In genomic region chr16:18653290-18654160, GRCm38 (mm10) we compare ENCODE assay signal across 22 mouse cellular contexts. TPM values are rescaled to one million over a fixed set of nuclear protein-coding genes. Genes with fewer than 3 reads are reported as not detected.
DNase-seq lines count a peak whose midpoint lies in the region; ATAC-seq and TF ChIP-seq lines count a peak whose summit lies in the region.
"Had no signal": no experiment of that assay in that cellular context is flagged by ENCODE, and none has a peak within 500 bp of the region (broad histone marks: within the 10 kb centered on the region; RNA-seq: fewer than 3 reads in every experiment).

No protein-coding gene starts in this region.

- WGBS in liver, embryonic 14.5 days (ENCODE audit: insufficient replicate concordance) = 49% methylated on average over 6 of the region's 6 CpGs
- 83% methylated on average over 6 of the region's 6 CpGs for WGBS in liver, embryonic 11.5 days
- 75% methylated on average over 6 of the region's 6 CpGs for WGBS in bone marrow, adult 2 months
- 89% methylated on average over 6 of the region's 6 CpGs for WGBS in stomach, postnatal 0 days

- H3K4me2 ChIP-seq in liver, embryonic 14.5 days (ENCODE audit: low read depth) = no peak overlapping the region
- H3K4me2 ChIP-seq in liver, embryonic 11.5 days = no peak overlapping the region
- H3K4me2 ChIP-seq in stomach, postnatal 0 days (replicated peaks; ENCODE audit: low read depth) = no peak overlapping the region
- H3K4me2 ChIP-seq: embryonic facial prominence, embryonic 15.5 days; kidney, embryonic 15.5 days; neural tube, embryonic 13.5 days had no signal

- no peaks in the 10 kb centered on the region for H3K4me1 ChIP-seq in liver, embryonic 14.5 days (replicated peaks; ENCODE audit: control insufficient read depth in 2 of 2, insufficient read depth in 2 of 2, low read length in 1 of 2)
- no peaks in the 10 kb centered on the region for H3K4me1 ChIP-seq in liver, embryonic 11.5 days (replicated peaks; ENCODE audit: control insufficient read depth, insufficient read depth, low read length)
- no peaks in the 10 kb centered on the region for H3K4me1 ChIP-seq in ES-Bruce4 (ENCODE audit: control insufficient read depth, insufficient read depth, low read length)
- peaks cover 5% of the 10 kb centered on the region; the same call in 1 of the 2 replicates for H3K4me1 ChIP-seq in bone marrow, adult 2 months (ENCODE audit: control insufficient read depth, insufficient read depth, low read length)
- H3K4me1 ChIP-seq in stomach, postnatal 0 days (replicated peaks; ENCODE audit: control insufficient read depth, insufficient read depth) = no peaks in the 10 kb centered on the region
- H3K4me1 ChIP-seq: embryonic facial prominence, embryonic 15.5 days; neural tube, embryonic 13.5 days had no signal

- DNase-seq in liver, embryonic 14.5 days (ENCODE audit: low read depth in 3 of 3, low spot score in 3 of 3) = no peak
- no peak for DNase-seq in liver, embryonic 11.5 days (ENCODE audit: low spot score)
- DNase-seq in stomach, postnatal 0 days (ENCODE audit: low spot score) = no peak
- no peak for DNase-seq in embryo, embryonic 10 days (ENCODE audit: low spot score)
- no peak for DNase-seq in urinary bladder, adult 2 months (ENCODE audit: low spot score)
- DNase-seq: adrenal gland, postnatal 10 days; cerebellum, adult 11 months; cerebellum, postnatal 25 days; gastrocnemius, postnatal 10 days; lung, adult 18-20 months; lung, postnatal 14 days; midbrain, embryonic 14.5 days; spleen, adult 18-20 months; thymus, adult 18-20 months had no signal

- TF ChIP-seq CTCF in liver, embryonic 14.5 days (IDR thresholded peaks at IDR 0.05; ENCODE audit: low read depth) = 0 out of 2 replicates have a peak, but pooled peaks have one; percentile 13
- peak; percentile 26 for TF ChIP-seq CTCF in ES-Bruce4 (IDR thresholded peaks at IDR 0.05; ENCODE audit: low read depth, low read length)
- 0 out of 2 replicates have a peak, but pooled peaks have one; percentile 9 for TF ChIP-seq CTCF in bone marrow, adult 2 months (IDR thresholded peaks at IDR 0.05; ENCODE audit: control insufficient read depth, insufficient read depth, low read length)
- peak; percentile 33; the same call in 1 of the 2 replicates for TF ChIP-seq CTCF in stomach, postnatal 0 days (IDR thresholded peaks at IDR 0.05; ENCODE audit: low read depth)

- no peaks in the 10 kb centered on the region for H3K36me3 ChIP-seq in liver, embryonic 14.5 days (replicated peaks; ENCODE audit: control insufficient read depth, insufficient read depth, low read depth)
- H3K36me3 ChIP-seq in liver, embryonic 11.5 days (ENCODE audit: control insufficient read depth, insufficient read depth, low read length) = no peaks in the 10 kb centered on the region
- no peaks in the 10 kb centered on the region for H3K36me3 ChIP-seq in ES-Bruce4 (ENCODE audit: control insufficient read depth, insufficient read depth, low read length, poor library complexity, severe bottlenecking)
- no peaks in the 10 kb centered on the region for H3K36me3 ChIP-seq in stomach, postnatal 0 days (ENCODE audit: control insufficient read depth, insufficient read depth, low read length)
- H3K36me3 ChIP-seq: embryonic facial prominence, embryonic 15.5 days; kidney, embryonic 15.5 days; neural tube, embryonic 13.5 days had no signal

- H3K9ac ChIP-seq in liver, embryonic 14.5 days (replicated peaks) = no peak overlapping the region
- H3K9ac ChIP-seq in liver, embryonic 11.5 days (ENCODE audit: low read depth, low read length) = no peak overlapping the region
- H3K9ac ChIP-seq in ES-Bruce4 (ENCODE audit: low read depth, poor library complexity, severe bottlenecking) = no peak overlapping the region
- H3K9ac ChIP-seq in stomach, postnatal 0 days (ENCODE audit: low read length) = no peak overlapping the region
- H3K9ac ChIP-seq: embryonic facial prominence, embryonic 15.5 days; kidney, embryonic 15.5 days; neural tube, embryonic 13.5 days had no signal

- no peaks in the 10 kb centered on the region for H3K9me3 ChIP-seq in liver, embryonic 14.5 days (ENCODE audit: control insufficient read depth, low read length)
- H3K9me3 ChIP-seq in liver, embryonic 11.5 days (ENCODE audit: control insufficient read depth, low read length) = no peaks in the 10 kb centered on the region
- no peaks in the 10 kb centered on the region for H3K9me3 ChIP-seq in ES-Bruce4 (replicated peaks; ENCODE audit: control insufficient read depth, insufficient read depth, low read length, poor library complexity, severe bottlenecking)
- H3K9me3 ChIP-seq in stomach, postnatal 0 days (ENCODE audit: control insufficient read depth, low read length) = no peaks in the 10 kb centered on the region
- H3K9me3 ChIP-seq: embryonic facial prominence, embryonic 15.5 days; kidney, embryonic 15.5 days; neural tube, embryonic 13.5 days had no signal

- no peak for ATAC-seq in liver, embryonic 14.5 days (ENCODE audit: insufficient read depth)
- ATAC-seq in liver, embryonic 11.5 days (replicated peaks; ENCODE audit: low FRiP score) = no peak
- ATAC-seq in stomach, postnatal 0 days (ENCODE audit: low FRiP score, low TSS enrichment) = no peak
- ATAC-seq: activated CD4-positive, CD25-positive, alpha-beta regulatory T cell, adult 4 months; CD4-positive, CD25-positive, alpha-beta regulatory T cell, adult 4 months had no signal

- H3K27me3 ChIP-seq in liver, embryonic 14.5 days (ENCODE audit: control insufficient read depth, insufficient read depth, low read length) = no peaks in the 10 kb centered on the region
- H3K27me3 ChIP-seq in liver, embryonic 11.5 days (replicated peaks; ENCODE audit: control insufficient read depth, insufficient read depth, low read length) = no peaks in the 10 kb centered on the region
- no peaks in the 10 kb centered on the region for H3K27me3 ChIP-seq in ES-Bruce4 (ENCODE audit: control insufficient read depth, insufficient read depth, low read length, poor library complexity, severe bottlenecking)
- H3K27me3 ChIP-seq in stomach, postnatal 0 days (ENCODE audit: control insufficient read depth, insufficient read depth, low read length) = no peaks in the 10 kb centered on the region
- H3K27me3 ChIP-seq: embryonic facial prominence, embryonic 15.5 days; kidney, embryonic 15.5 days; neural tube, embryonic 13.5 days had no signal

- H3K4me3 ChIP-seq in liver, embryonic 14.5 days (ENCODE audit: insufficient read depth in 1 of 2, low read depth in 2 of 2, low read length in 2 of 2) = no peak overlapping the region
- H3K4me3 ChIP-seq in liver, embryonic 11.5 days (ENCODE audit: low read depth, low read length) = no peak overlapping the region
- no peak overlapping the region for H3K4me3 ChIP-seq in ES-Bruce4 (ENCODE audit: low read depth, low read length)
- no peak overlapping the region for H3K4me3 ChIP-seq in bone marrow, adult 2 months (replicated peaks; ENCODE audit: control insufficient read depth, low read depth, low read length)
- H3K4me3 ChIP-seq in stomach, postnatal 0 days (ENCODE audit: low read depth, low read length) = no peak overlapping the region
- H3K4me3 ChIP-seq: embryonic facial prominence, embryonic 15.5 days; kidney, embryonic 15.5 days; megakaryocyte, embryonic 14.5 days; neural tube, embryonic 13.5 days had no signal

- TF ChIP-seq EP300 in liver, embryonic 14.5 days (IDR thresholded peaks at IDR 0.05; ENCODE audit: low read depth) = no peak
- TF ChIP-seq EP300 in ES-Bruce4 (IDR thresholded peaks at IDR 0.05; ENCODE audit: insufficient read depth, low read depth, low read length) = no peak
- no peak for TF ChIP-seq EP300 in stomach, postnatal 0 days (optimal IDR thresholded peaks at IDR 0.05)

- no peak overlapping the region for H3K27ac ChIP-seq in liver, embryonic 14.5 days
- H3K27ac ChIP-seq in liver, embryonic 11.5 days (ENCODE audit: low read depth, low read length) = no peak overlapping the region
- no peak overlapping the region for H3K27ac ChIP-seq in ES-Bruce4 (ENCODE audit: insufficient read depth, low read length)
- H3K27ac ChIP-seq in bone marrow, adult 2 months (ENCODE audit: control insufficient read depth, insufficient read depth, low read depth, low read length, poor library complexity) = no peak overlapping the region
- H3K27ac ChIP-seq in stomach, postnatal 0 days (replicated peaks) = no peak overlapping the region
- H3K27ac ChIP-seq: embryonic facial prominence, embryonic 15.5 days; kidney, embryonic 15.5 days; neural tube, embryonic 13.5 days had no signal

- TF ChIP-seq POLR2A in ES-Bruce4 (IDR thresholded peaks at IDR 0.05; ENCODE audit: insufficient read depth, low read length) = no peak
- no peak for TF ChIP-seq POLR2A in bone marrow, adult 2 months (IDR thresholded peaks at IDR 0.05; ENCODE audit: borderline replicate concordance, control insufficient read depth, low read depth, low read length)

RNA-seq across cellular contexts. Expression of gene Sept5, which starts 23.8 kb away (rescaled TPM):
- polyA plus RNA-seq in liver, embryonic 14.5 days (2012; rRNA removed) = 2.0 and 2.2 TPM in 2 replicates
- polyA plus RNA-seq in liver, embryonic 14.5 days (2014; fragmentation: Nextera tagmentation; extraction: Ambion mirVana) = 1.6 and 1.9 TPM in 2 replicates
- polyA plus RNA-seq in liver, embryonic 11.5 days (2014; fragmentation: Nextera tagmentation; extraction: Ambion mirVana) = 6.0 and 6.2 TPM in 2 replicates
- 1.8 and 5.2 TPM in 2 replicates for polyA plus RNA-seq in ES-Bruce4 (2011; ENCODE audit: insufficient read depth, insufficient read length, low read depth, missing spikeins)
- 13.9 and 41.9 TPM in 2 replicates for polyA plus RNA-seq in bone marrow, adult 2 months (2011; ENCODE audit: insufficient read depth, insufficient read length, low replicate concordance, missing spikeins)
- 38.0 and 38.8 TPM in 2 replicates for polyA plus RNA-seq in stomach, postnatal 0 days (2015; fragmentation: Nextera tagmentation; extraction: Ambion mirVana)
- 44.7 and 46.4 TPM in 2 replicates for polyA plus RNA-seq in urinary bladder, adult 2 months (2012; rRNA removed)

RNA-seq across cellular contexts. Expression of gene Gm49601, which starts 27.3 kb away (rescaled TPM):
- polyA plus RNA-seq in liver, embryonic 14.5 days (2012; rRNA removed) = 0.54 and 0.63 TPM in 2 replicates
- not detected in 2 replicates for polyA plus RNA-seq in liver, embryonic 14.5 days (2014; fragmentation: Nextera tagmentation; extraction: Ambion mirVana)
- not detected in 2 replicates for polyA plus RNA-seq in liver, embryonic 11.5 days (2014; fragmentation: Nextera tagmentation; extraction: Ambion mirVana)
- not detected in 2 replicates for polyA plus RNA-seq in ES-Bruce4 (2011; ENCODE audit: insufficient read depth, insufficient read length, low read depth, missing spikeins)
- polyA plus RNA-seq in bone marrow, adult 2 months (2011; ENCODE audit: insufficient read depth, insufficient read length, low replicate concordance, missing spikeins) = 13.1 and 15.2 TPM in 2 replicates
- polyA plus RNA-seq in stomach, postnatal 0 days (2015; fragmentation: Nextera tagmentation; extraction: Ambion mirVana) = 0.97 and 1.5 TPM in 2 replicates
- 11.8 and 15.0 TPM in 2 replicates for polyA plus RNA-seq in urinary bladder, adult 2 months (2012; rRNA removed)
- polyA plus RNA-seq: activated CD4-positive, CD25-positive, alpha-beta regulatory T cell, adult 4 months; CD4-positive, CD25-positive, alpha-beta regulatory T cell, adult 4 months had no signal

RNA-seq across cellular contexts. Expression of gene Gp1bb, which starts 31.3 kb away (rescaled TPM):
- polyA plus RNA-seq in liver, embryonic 14.5 days (2012; rRNA removed) = 15.0 and 27.9 TPM in 2 replicates
- 23.6 and 32.2 TPM in 2 replicates for polyA plus RNA-seq in liver, embryonic 14.5 days (2014; fragmentation: Nextera tagmentation; extraction: Ambion mirVana)
- 42.4 and 46.3 TPM in 2 replicates for polyA plus RNA-seq in liver, embryonic 11.5 days (2014; fragmentation: Nextera tagmentation; extraction: Ambion mirVana)
- not detected in 2 replicates for polyA plus RNA-seq in ES-Bruce4 (2011; ENCODE audit: insufficient read depth, insufficient read length, low read depth, missing spikeins)
- polyA plus RNA-seq in bone marrow, adult 2 months (2011; ENCODE audit: insufficient read depth, insufficient read length, low replicate concordance, missing spikeins) = 50.4 and 84.3 TPM in 2 replicates
- 4.6 and 5.4 TPM in 2 replicates for polyA plus RNA-seq in stomach, postnatal 0 days (2015; fragmentation: Nextera tagmentation; extraction: Ambion mirVana)
- 0.55 and 0.59 TPM in 2 replicates for polyA plus RNA-seq in urinary bladder, adult 2 months (2012; rRNA removed)
- polyA plus RNA-seq: activated CD4-positive, CD25-positive, alpha-beta regulatory T cell, adult 4 months; CD4-positive, CD25-positive, alpha-beta regulatory T cell, adult 4 months had no signal
